Mouse (Mus musculus) yolk sac, embryonic 10.5 days (tissue): ENCODE measurements around the gene Trim2.

Experiments
- DNase-seq: peaks from one replicate; pipeline ENCODE4 v3.0.0-alpha.2; 2017; ENCODE audit warnings: low spot score

The Trim2 gene

GRCm38 (mm10) chr3:84219720-84220273 is 86.9 kb downstream of the Trim2 start:
- DNase-seq, result no peak

- no peak for DNase-seq
These were observed 87.4 kb downstream of the Trim2 start for GRCm38 (mm10) chr3:84219166-84219710.

- DNase-seq, result no peak
These were observed 88.2 kb downstream of the Trim2 start for GRCm38 (mm10) chr3:84218498-84218897.

GRCm38 (mm10) chr3:84217961-84218351 is 88.7 kb downstream of the Trim2 start:
- no peak for DNase-seq

- DNase-seq, result no peak
These were observed 89.3 kb downstream of the Trim2 start for GRCm38 (mm10) chr3:84217118-84217960.

GRCm38 (mm10) chr3:84215743-84216360 is 90.8 kb downstream of the Trim2 start:
- no peak for DNase-seq

GRCm38 (mm10) chr3:84215253-84215652 is 91.4 kb downstream of the Trim2 start:
- no peak for DNase-seq

- peak; percentile 50 for DNase-seq
These were observed 92.2 kb downstream of the Trim2 start for GRCm38 (mm10) chr3:84214501-84214900.

- DNase-seq, result no peak
These were observed 95.3 kb downstream of the Trim2 start for GRCm38 (mm10) chr3:84211340-84211875.

GRCm38 (mm10) chr3:84208917-84209513 is 97.7 kb downstream of the Trim2 start:
- DNase-seq, result no peak

- DNase-seq, result no peak
These were observed 98.2 kb downstream of the Trim2 start for GRCm38 (mm10) chr3:84208475-84208874.

GRCm38 (mm10) chr3:84207366-84207765 is 99.3 kb downstream of the Trim2 start:
- no peak for DNase-seq

GRCm38 (mm10) chr3:84206106-84206505 is 100.6 kb downstream of the Trim2 start:
- no peak for DNase-seq

- no peak for DNase-seq
These were observed 101.0 kb downstream of the Trim2 start for GRCm38 (mm10) chr3:84205650-84206049.

- no peak for DNase-seq
These were observed 102.0 kb downstream of the Trim2 start for GRCm38 (mm10) chr3:84204640-84205039.

- DNase-seq, result no peak
These were observed 105.9 kb downstream of the Trim2 start for GRCm38 (mm10) chr3:84200559-84201420.

GRCm38 (mm10) chr3:84199516-84199915 is 107.2 kb downstream of the Trim2 start:
- DNase-seq, result no peak

GRCm38 (mm10) chr3:84198229-84198628 is 108.4 kb downstream of the Trim2 start:
- DNase-seq, result no peak

- DNase-seq, result no peak
These were observed 112.8 kb downstream of the Trim2 start for GRCm38 (mm10) chr3:84193881-84194280.

- DNase-seq, result peak; percentile 14
These were observed 115.4 kb downstream of the Trim2 start for GRCm38 (mm10) chr3:84191141-84191881.
